ENCODE assay signal across 13 mouse cellular contexts in genomic region chr7:82366471-82366870, GRCm38 (mm10). TPM values are rescaled to one million over a fixed set of nuclear protein-coding genes. Genes with fewer than 3 reads are reported as not detected.
"Had no signal": no experiment of that assay in that cellular context is flagged by ENCODE, and none has a peak within 500 bp of the region (broad histone marks: within the 10 kb centered on the region; RNA-seq: fewer than 3 reads in every experiment).

No protein-coding gene starts in this region.

- ATAC-seq: midbrain, embryonic 13.5 days had no signal

- H3K4me2 ChIP-seq: hindbrain, embryonic 15.5 days; liver, embryonic 11.5 days; liver, embryonic 15.5 days; midbrain, embryonic 13.5 days; neural tube, embryonic 15.5 days had no signal

- H3K4me1 ChIP-seq: hindbrain, embryonic 15.5 days; liver, embryonic 15.5 days; midbrain, embryonic 13.5 days; neural tube, embryonic 15.5 days had no signal

- DNase-seq: kidney, adult 2 months; lung, postnatal 10 days; right cerebral cortex, adult 18-20 months; right cerebral cortex, postnatal 25 days; thymus, postnatal 36 days had no signal

- H3K4me3 ChIP-seq: hindbrain, embryonic 15.5 days; limb, embryonic 10.5 days; liver, embryonic 15.5 days; midbrain, embryonic 13.5 days; myocyte; neural tube, embryonic 15.5 days had no signal

- H3K27ac ChIP-seq: hindbrain, embryonic 15.5 days; liver, embryonic 15.5 days; macrophage; midbrain, embryonic 13.5 days; neural tube, embryonic 15.5 days had no signal

- H3K36me3 ChIP-seq: hindbrain, embryonic 15.5 days; limb, embryonic 10.5 days; liver, embryonic 15.5 days; midbrain, embryonic 13.5 days; neural tube, embryonic 15.5 days had no signal

- H3K9me3 ChIP-seq: hindbrain, embryonic 15.5 days; limb, embryonic 10.5 days; liver, embryonic 15.5 days; midbrain, embryonic 13.5 days; neural tube, embryonic 15.5 days had no signal

- H3K9ac ChIP-seq: hindbrain, embryonic 15.5 days; liver, embryonic 15.5 days; midbrain, embryonic 13.5 days; neural tube, embryonic 15.5 days had no signal

- H3K27me3 ChIP-seq: hindbrain, embryonic 15.5 days; liver, embryonic 15.5 days; midbrain, embryonic 13.5 days; neural tube, embryonic 15.5 days had no signal

RNA-seq across cellular contexts. Expression of gene Adamtsl3, which starts 31.0 kb away (rescaled TPM):
- polyA plus RNA-seq: macrophage had no signal
